Mouse (Mus musculus): ENCODE measurements around the gene 2410131K14Rik. TPM values are rescaled to one million over a fixed set of nuclear protein-coding genes. Genes with fewer than 3 reads are reported as not detected.

2410131K14Rik gene
- total RNA-seq, 1 experiment from 2014 or later, result 1.9 TPM

DNA sequence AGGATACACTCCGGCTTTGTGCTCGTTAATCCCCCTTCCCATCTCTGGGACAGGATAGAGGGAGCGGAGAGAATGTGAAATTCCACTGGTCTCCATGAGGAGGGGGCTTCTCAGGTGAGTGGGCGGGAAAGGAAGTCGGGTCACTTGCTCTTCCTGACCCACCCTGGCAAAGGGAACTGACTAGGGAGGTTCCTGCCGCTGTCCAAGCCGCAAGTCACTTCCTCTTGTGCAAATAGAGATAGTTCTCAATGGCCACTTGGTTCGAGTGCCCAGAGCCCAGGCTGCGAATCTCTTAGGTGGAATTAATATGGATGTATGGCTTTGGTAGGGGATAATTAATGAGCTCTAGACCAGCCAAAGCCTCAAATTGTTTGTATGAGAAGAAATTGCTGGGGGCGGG lies 15.0 kb downstream of the 2410131K14Rik start:
- peak; percentile 37 for ATAC-seq (replicated peaks; ENCODE audit: low read depth, poor library complexity, severe bottlenecking)

DNA sequence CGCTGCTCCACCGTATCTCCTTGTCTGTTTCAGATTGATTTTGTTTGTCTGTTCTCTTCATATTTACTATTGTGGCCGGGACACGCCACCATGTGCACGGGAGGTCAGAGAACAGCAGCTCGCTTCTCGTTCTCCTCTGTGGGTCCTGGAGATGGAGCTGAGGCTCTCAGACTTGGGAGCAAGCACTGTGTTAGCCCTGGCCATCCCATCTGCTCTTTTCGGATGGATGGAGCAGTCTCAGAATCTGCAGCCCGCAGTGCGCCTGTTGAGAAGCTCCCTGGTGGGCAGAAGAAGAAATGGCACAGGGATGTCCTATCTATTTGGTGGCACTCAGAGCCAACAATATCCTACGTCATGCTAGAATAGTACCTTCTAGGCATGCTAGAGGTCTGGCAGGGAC lies 15.6 kb downstream of the 2410131K14Rik start:
- ATAC-seq (replicated peaks; ENCODE audit: low read depth, poor library complexity, severe bottlenecking), result no peak

DNA sequence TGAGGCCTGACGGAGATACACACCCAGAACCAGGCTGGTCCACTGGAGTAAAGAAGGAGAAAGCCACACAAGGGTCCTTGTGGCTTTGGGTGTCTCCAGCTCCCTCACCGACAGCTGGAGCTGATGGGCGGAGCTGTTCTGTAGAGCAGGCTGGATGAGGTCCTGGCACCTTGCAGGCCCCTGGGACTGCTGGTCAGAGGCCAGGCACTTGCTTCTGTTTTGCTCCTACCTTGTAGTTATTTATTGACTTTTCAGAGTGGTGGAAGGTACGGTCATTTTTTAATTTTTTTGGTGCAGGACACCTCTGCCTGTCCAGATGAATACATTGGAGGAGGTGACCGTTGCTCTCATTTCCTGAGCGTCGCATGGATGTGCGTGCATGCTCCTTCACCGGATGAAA lies 16.2 kb downstream of the 2410131K14Rik start:
- ATAC-seq (replicated peaks; ENCODE audit: low read depth, poor library complexity, severe bottlenecking), result no peak

DNA sequence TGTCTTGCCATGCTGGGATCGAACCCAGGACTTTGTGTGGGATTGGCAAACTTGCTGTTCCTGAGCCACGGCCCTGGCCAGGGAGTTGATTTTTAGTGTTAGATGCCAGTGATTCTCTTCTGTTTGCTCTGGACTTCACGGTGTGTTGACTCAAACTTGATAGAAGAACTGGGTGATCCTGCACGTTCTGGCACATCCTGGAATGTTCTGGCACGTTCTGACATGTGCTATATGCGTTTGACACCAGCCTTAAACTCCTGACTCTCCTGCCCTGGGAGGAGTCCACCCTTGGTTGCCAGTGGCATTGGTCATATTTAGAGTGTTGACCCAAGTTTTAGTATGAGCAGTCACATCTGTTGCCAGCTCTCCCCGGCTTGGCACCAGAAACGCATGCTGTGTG lies 17.4 kb downstream of the 2410131K14Rik start:
- ATAC-seq (replicated peaks; ENCODE audit: low read depth, poor library complexity, severe bottlenecking), result no peak

DNA sequence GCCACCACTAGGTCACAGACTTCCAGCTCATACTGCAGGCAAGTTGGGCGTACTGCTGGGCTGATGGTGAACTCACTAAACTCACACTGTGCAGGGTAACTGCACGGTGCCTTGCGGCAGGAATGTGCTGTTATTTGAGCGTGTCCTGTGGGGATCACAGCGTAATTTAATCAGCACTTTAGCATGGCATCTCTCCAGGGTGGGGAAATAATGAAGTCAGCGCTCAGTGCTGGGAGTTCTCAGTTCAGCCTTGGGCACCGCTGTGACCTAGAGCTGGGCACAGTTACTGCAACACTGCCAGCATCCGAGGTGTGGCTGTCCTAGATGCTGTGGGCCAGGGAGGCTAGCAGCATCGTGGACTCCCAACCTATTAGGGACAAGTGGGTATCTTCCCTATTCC lies 19.3 kb downstream of the 2410131K14Rik start:
- no peak for ATAC-seq (replicated peaks; ENCODE audit: low read depth, poor library complexity, severe bottlenecking)

DNA sequence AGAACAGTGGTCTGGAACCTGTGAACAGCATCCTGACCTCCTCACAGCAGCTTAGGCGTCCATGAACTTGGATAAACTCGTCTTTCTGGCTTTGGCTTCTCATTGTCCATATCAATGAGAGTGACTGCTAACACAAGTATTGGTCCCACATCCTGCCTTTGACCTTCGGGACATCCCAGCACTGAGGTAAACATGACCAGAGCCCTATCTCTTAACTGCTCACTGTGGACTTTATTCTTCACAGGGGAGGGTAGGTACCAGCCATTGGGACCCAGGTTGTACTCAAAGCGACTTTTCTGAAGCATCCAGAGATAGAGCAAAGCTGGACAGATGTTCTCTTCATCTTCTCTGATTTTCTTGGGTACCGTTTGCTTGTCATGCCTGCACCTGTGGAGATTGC lies 20.3 kb downstream of the 2410131K14Rik start:
- no peak for ATAC-seq (replicated peaks; ENCODE audit: low read depth, poor library complexity, severe bottlenecking)

DNA sequence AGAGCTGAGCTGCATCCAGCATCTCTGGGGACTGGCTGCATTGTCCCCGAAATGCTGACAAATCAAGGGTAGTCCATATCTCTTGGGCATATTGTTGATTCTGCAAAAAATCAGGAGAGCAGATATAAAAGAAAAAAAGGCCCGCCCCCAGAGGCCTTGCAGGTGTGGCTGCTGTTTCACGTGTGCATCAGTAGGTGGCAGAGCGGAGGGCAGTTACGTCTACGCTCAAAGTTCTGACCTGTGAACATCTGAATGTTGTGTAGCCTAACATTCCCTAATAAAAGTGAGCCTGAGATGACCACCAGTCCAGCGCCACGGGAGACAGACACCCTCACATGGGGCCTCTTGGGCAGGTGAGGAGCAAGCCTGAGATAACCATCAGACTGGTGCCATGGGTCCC lies 21.3 kb downstream of the 2410131K14Rik start:
- no peak for ATAC-seq (replicated peaks; ENCODE audit: low read depth, poor library complexity, severe bottlenecking)

DNA sequence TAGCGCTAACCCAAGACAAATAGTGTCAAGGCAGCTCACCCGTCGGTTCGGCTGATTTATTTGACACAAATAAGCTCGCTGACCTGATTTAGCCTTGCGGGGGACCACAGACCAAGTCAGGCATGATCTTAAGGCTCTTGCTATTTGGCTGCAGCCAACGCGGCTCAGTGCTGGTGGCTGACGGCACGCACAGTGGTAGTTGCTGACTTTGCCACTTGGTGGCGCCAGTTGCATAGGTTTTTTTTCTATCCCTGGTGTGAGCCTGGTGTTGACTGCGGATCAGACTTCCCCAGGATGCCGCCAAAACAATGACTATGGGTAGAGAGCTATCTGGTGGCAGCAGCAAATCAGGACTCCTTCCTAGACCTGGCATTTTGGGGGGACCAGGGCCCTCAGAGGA lies 24.0 kb downstream of the 2410131K14Rik start:
- ATAC-seq (replicated peaks; ENCODE audit: low read depth, poor library complexity, severe bottlenecking), result peak; percentile 87

DNA sequence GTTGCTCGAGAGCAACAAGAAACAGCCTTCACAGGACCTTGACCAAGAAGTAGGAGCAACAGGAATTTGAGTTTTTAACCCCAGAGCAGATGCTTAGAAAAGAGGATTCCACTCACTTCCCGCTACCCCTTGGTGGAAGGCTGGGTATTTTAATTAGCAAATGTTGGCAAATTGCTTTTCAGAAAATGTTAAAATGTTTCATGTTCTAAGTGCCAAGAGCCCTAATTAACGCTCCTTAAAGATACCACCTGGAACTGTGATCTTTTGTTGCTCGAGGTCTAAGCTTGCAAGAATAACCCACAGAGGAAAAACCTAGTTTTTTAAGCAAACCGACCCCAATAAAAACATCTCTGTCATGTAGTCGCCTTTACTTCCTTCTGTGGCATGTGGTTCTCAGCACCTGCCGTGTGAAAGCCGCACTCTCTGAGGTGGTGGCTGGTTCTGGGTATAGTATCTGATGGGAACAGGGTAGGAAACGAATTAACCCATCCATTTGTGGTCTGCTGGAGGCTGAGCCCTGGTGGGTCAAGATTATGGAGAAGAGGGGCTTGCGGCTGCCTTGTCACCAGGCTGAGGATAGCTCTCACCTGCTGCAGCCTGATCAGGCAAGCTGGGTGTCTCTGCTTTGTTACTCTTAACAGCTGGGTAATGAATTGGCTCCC lies 26.6 kb downstream of the 2410131K14Rik start:
- peak; percentile 57 for ATAC-seq (replicated peaks; ENCODE audit: low read depth, poor library complexity, severe bottlenecking)

DNA sequence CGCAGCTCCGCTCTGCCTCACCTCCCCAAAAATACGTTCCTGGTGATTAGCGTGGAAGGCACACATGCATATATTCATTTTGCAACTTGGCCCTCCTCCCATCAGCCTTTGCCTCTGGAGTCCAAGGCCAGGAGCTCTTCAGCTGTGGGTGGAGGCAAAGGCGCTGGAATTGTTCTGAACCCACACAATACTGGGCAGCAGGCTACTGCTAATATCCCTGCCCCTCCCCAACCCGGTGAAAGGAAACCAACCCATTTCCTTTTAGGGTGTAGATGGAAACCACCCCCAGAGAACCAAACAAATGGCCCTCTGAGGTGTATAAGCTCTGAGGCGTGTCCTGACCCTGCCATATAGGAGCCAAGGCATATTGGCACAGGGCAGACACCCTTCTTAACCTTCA lies 28.4 kb downstream of the 2410131K14Rik start:
- ATAC-seq (replicated peaks; ENCODE audit: low read depth, poor library complexity, severe bottlenecking), result no peak

DNA sequence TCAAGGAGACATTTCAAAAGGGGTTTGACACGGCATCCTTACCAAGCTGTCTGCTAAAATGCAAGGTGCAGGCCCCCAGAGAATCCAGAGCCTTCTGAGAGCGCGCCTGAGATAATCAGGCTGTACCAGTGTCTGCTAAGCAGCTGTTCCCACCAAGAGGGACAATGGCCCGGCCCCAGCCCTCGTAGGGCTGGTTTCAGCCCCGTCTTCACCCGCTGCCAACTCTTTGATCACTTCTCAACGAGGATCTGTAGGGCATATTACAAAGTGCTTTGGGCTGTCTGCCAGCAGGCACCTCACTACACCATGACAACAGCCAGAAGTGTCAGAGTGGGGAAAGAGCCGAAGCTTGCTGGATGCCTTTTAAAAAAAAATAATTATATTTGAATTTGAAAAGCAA lies 29.5 kb downstream of the 2410131K14Rik start:
- ATAC-seq (replicated peaks; ENCODE audit: low read depth, poor library complexity, severe bottlenecking), result no peak

DNA sequence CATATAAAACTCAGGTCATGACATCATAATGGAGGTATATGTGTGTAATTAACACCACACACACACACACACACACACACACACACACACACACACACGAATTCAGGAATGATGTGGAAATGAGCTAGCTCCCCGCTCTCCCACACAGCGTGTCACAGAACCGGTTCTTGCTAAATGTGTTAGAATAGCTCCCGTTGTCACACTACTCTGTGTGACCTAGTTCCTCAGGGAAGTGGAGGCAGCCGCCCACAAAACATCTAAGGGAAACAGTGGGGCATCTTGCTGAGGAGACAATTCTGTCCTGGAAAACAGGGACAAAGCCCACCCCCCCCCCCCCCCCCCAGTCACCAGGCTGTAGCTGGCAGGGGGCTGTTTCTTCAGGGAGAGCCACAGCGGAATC lies 31.3 kb downstream of the 2410131K14Rik start:
- no peak for ATAC-seq (replicated peaks; ENCODE audit: low read depth, poor library complexity, severe bottlenecking)

DNA sequence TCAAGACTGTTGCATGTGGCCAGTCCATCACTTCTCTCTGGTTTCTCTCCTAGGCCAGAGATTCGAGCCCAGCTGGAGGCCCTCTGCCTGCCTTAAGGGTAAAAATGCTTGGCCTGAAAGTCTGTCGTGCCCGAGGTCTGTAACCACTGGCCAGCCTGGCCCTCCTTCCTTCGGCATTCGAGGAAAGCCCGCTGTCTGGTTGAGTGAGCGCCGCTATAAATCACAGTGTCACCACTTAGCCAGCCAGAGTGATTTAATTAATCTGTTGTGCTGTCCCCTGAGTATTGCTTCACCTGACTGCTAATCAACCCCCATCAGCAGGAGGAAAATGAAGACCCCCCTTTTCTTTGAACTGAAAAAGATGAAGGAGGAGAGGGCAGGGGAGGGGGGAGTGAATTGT lies 31.7 kb downstream of the 2410131K14Rik start:
- no peak for ATAC-seq (replicated peaks; ENCODE audit: low read depth, poor library complexity, severe bottlenecking)

DNA sequence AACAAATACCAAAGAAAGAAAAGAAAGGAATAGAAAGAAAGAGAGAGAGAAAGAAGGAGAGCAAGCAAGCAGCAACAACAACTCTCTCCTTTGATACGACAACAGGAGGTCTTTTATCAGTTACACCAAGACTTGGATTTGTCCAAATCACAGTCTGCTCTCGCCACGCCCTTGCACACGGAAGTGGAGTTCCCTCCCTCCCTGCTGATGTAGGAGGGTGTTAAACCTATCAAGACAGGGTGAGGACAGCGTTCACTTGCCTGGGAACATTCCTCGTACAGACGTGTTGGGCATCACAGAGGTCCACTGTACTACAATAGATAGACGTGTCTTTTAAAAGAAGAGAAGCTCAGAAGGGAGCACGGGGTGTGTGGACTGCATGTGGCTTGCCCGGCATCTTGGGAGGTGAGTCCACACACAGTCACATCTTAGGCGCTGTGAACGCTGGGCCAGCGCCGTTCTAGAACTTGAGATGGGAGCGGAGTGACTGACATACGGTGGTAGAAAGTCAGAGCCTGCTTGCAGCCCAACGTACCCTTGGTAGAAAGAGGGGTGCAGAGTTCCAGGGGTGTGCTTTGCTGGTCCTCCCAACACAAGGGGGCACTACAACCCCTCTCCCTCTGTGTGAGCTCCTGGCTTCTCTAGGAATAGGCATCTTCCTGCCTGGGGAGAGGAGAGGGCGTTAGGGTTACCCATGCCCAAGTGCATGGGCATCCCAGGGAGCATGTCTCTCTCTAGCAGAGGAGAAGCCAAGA lies 32.9 kb downstream of the 2410131K14Rik start:
- no peak for ATAC-seq (replicated peaks; ENCODE audit: low read depth, poor library complexity, severe bottlenecking)

DNA sequence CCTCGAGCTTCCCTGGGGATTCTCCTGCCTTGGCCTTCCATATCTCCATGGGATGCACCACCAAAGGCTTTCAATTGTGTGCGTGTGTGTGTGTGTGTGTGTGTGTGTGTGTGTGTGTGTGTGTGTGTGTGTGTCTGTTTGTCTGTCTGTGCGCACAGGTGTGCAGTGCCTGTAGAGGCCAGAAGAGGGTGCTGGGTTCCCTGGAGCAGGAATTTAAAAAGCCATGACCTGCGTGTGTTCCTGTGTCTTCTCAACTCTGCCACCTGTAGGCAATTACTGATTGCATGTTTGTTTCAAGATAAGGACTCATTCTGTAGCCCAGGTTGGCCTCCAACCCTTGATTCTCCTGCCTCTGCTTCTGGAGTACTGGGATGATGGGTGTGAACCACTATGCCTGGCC lies 46.4 kb downstream of the 2410131K14Rik start:
- ATAC-seq (replicated peaks; ENCODE audit: low read depth, poor library complexity, severe bottlenecking), result no peak

DNA sequence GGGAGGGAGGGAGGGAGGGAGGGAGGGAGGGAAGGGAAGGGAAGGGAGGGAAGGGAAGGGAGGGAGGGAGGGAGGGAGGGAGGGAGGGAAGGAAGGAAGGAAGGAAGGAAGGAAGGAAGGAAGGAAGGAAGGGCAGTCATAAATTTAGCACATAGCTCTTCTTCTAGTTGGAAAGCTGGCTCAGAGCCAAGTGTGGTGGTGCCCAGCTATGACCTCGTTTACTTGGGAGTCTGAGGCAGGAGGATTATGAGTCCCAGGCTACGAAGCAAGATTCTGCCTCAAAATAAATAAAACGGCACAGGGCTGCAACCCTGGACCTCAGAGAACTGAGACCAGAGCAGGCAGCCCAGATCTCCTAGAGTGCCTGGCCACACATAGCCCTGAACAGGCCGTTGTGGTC lies 47.4 kb downstream of the 2410131K14Rik start:
- ATAC-seq (replicated peaks; ENCODE audit: low read depth, poor library complexity, severe bottlenecking), result no peak

DNA sequence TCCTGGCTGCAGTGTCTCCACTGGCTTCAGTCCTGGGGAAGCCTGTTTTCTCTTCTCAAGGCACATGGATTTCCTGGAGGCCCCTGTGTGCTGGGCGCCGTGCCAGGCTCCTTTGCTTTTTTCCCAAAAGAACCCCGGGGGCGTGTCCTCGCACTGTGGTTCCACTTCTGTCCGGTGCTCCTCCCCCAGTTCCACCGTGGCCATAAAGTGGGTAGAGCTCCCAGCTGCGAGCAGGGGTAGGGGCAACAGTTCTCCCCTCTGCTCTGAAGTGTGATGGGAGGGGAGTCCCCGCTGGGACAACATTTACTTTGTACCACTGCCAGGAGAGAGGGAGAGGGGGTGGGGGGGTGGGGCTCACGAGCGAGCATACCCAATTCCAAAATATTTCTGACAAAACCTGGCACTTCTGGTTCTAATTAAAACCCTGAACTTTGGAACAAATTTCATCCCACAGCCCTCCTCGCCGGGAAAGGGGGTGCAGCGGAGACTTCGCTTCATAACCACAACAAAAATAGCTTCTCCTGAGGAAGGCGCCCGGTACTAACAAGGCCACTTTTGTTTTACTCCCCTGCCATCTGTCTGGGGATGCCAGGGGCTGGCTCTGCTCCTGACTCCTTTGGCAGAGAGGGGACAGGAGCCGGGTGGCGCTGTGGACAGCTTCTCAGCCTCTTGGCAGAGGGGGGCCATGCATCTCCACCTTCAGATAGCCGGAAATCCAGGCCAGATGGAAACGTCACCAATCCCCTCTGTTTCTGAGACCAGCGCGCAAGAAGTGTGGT lies 49.2 kb downstream of the 2410131K14Rik start:
- ATAC-seq (replicated peaks; ENCODE audit: low read depth, poor library complexity, severe bottlenecking), result peak; percentile 58; the same call in 1 of the 2 replicates

DNA sequence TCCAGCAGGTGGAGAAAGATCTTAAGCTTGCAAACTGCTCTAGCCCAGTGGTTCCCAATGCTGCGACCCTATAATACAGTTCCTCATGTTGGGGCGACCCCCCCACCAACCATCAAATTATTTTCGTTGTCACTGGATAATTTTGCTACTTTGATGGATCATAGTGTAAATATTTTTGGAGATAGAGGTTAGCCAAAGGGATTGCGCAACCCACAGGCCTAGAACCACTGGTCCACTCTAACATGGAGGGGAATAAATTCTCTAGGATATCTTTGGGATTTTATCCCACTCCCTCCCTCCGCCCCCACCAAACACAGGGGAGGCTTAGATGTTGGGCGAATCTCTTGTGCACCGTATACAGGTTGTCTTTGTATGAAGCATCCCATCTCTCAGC lies 49.8 kb downstream of the 2410131K14Rik start:
- no peak for ATAC-seq (replicated peaks; ENCODE audit: low read depth, poor library complexity, severe bottlenecking)

DNA sequence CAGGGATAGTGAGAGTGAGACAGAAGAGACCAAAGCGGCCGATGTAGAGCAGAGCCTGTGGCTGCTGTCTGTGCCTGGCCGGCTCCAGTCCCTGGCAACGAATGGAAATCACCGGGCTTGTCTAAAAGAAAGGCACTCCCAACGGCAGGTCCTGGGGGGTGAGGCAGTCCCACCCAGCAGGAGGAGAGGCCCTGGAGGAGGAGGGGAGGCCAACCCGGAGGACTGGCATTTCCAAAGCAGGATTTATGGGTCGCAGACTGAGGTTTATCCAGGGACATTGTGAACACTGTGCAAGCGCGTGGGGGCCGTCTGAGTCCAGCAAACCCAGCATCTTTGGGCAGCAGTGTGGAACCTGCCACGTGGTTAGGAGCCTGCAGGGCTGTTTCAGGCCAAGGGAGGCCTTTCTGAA lies 52.3 kb downstream of the 2410131K14Rik start:
- ATAC-seq (replicated peaks; ENCODE audit: low read depth, poor library complexity, severe bottlenecking), result no peak

DNA sequence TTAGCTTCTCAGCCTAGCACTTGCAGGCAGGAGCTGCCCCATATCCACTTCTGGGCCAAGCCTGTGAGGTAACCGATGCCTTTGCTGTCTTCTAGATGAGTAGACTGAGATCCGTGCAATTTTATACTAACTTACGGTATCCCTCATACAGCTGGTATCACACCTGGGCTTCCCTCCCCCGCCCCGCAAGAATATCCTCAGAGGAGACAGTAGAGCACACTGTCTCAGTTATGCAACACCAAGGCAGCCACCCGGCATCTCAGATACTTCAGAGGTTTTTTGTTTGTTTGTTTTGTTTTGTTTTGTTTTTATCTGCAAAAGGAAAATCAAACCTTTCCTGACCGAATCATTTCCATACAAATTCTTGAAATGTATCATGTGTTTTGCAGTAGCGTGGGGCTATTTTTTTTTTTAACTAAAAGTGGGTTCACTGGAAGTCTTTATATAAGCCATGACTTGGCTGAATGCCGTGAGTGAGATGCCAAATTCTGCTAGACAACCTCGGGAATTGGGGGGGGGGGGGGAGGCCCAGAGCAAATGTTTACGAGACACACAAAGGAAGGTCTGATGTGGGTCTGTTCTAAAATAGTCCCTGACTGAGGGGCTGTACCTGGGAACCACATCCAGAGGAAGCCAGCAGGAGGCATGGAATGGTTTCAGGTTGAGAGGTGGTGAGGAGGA lies 54.8 kb downstream of the 2410131K14Rik start:
- no peak for ATAC-seq (replicated peaks; ENCODE audit: low read depth, poor library complexity, severe bottlenecking)

Measured in common myeloid progenitor, adult 5-6 weeks (primary cell).